Mouse (Mus musculus): Measurements from ENCODE around the gene Exoc4. TPM values are rescaled to one million over a fixed set of nuclear protein-coding genes. Genes with fewer than 3 reads are reported as not detected.

Exoc4 gene
- polyA plus RNA-seq, 1 experiment, result 23.0 TPM

GRCm38 (mm10) chr6:33806072-33806782 lies 557.3 kb downstream of the Exoc4 start:
- no peaks in the 10 kb centered on the region for H3K27me3 ChIP-seq (ENCODE audit: control insufficient read depth, insufficient read depth, low read length)
- TF ChIP-seq POLR2A (IDR thresholded peaks at IDR 0.05; ENCODE audit: borderline replicate concordance, insufficient read depth, low read length), result no peak
- TF ChIP-seq CTCF (IDR thresholded peaks at IDR 0.05; ENCODE audit: borderline replicate concordance, insufficient read depth, low read depth, low read length), result no peak
- no peak overlapping the region for H3K4me3 ChIP-seq (replicated peaks; ENCODE audit: insufficient read depth, low read depth, low read length)
- DNase-seq, result peak; percentile 39 to 79
- H3K4me1 ChIP-seq (ENCODE audit: control insufficient read depth, insufficient read depth, low read length), result peaks cover 22% of the 10 kb centered on the region; the same call in 1 of the 2 replicates
- H3K27ac ChIP-seq (ENCODE audit: insufficient read depth, low read length), result peak overlapping the region; percentile 58; the same call in 1 of the 2 replicates
- 19% methylated on average over 3 of the region's 3 CpGs for WGBS

- no peak overlapping the region for H3K27ac ChIP-seq (ENCODE audit: insufficient read depth, low read length)
- H3K4me3 ChIP-seq (replicated peaks; ENCODE audit: insufficient read depth, low read depth, low read length), result no peak overlapping the region
- WGBS, result 79% methylated on average over 2 of the region's 2 CpGs
- no peak for TF ChIP-seq POLR2A (IDR thresholded peaks at IDR 0.05; ENCODE audit: borderline replicate concordance, insufficient read depth, low read length)
- TF ChIP-seq CTCF (IDR thresholded peaks at IDR 0.05; ENCODE audit: borderline replicate concordance, insufficient read depth, low read depth, low read length), result no peak
- no peak for DNase-seq
- H3K4me1 ChIP-seq (ENCODE audit: control insufficient read depth, insufficient read depth, low read length), result no peaks in the 10 kb centered on the region; the same call in 1 of the 2 replicates
- no peaks in the 10 kb centered on the region for H3K27me3 ChIP-seq (ENCODE audit: control insufficient read depth, insufficient read depth, low read length)
Observed at GRCm38 (mm10) chr6:33814386-33814785, 565.5 kb downstream of the Exoc4 start.

DNA sequence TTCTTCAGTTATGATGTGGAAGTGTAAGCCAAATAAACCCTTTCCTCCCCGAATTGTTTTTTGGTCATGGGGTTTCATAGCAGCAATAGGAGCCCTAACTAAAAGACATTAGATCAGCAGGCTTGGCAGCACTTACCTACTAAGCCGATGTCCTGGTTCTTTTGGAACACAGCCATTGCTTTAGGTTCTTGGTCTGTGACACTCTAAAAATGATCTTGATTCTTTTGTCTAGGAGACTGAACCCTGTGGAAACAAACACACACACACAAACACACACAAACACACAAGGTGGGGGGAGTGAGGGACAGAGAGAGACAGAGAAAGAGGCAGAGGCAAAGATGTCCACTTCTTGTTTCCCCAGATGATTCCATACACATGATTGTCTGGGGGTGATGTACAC lies 574.3 kb downstream of the Exoc4 start:
- Histone ChIP-seq H3K4me1 (ENCODE audit: control insufficient read depth, insufficient read depth, low read length) (peaks cover 23% of the 10 kb centered on the region), H3K4me3 (replicated peaks; ENCODE audit: insufficient read depth, low read depth, low read length) (no peak overlapping the region), H3K27me3 (ENCODE audit: control insufficient read depth, insufficient read depth, low read length) (no peaks in the 10 kb centered on the region), H3K27ac (ENCODE audit: insufficient read depth, low read length) (peak overlapping the region; percentile 3; the same call in 1 of the 2 replicates)
- WGBS, result 9% methylated on average over 2 of the region's 2 CpGs
- peak; percentile 50 to 67 for DNase-seq
- TF ChIP-seq CTCF (IDR thresholded peaks at IDR 0.05; ENCODE audit: borderline replicate concordance, insufficient read depth, low read depth, low read length) (no peak), POLR2A (IDR thresholded peaks at IDR 0.05; ENCODE audit: borderline replicate concordance, insufficient read depth, low read length) (no peak)

- no peaks in the 10 kb centered on the region for H3K27me3 ChIP-seq (ENCODE audit: control insufficient read depth, insufficient read depth, low read length)
- TF ChIP-seq CTCF (IDR thresholded peaks at IDR 0.05; ENCODE audit: borderline replicate concordance, insufficient read depth, low read depth, low read length) (peak; percentile 41; the same call in 1 of the 2 replicates), POLR2A (IDR thresholded peaks at IDR 0.05; ENCODE audit: borderline replicate concordance, insufficient read depth, low read length) (no peak)
- no peak overlapping the region for H3K4me3 ChIP-seq (replicated peaks; ENCODE audit: insufficient read depth, low read depth, low read length)
- peaks cover 23% of the 10 kb centered on the region for H3K4me1 ChIP-seq (ENCODE audit: control insufficient read depth, insufficient read depth, low read length)
- 7% methylated on average over 6 of the region's 6 CpGs for WGBS
- peak overlapping the region; percentile 52 for H3K27ac ChIP-seq (ENCODE audit: insufficient read depth, low read length)
- DNase-seq, result peak; percentile 84 to 95
Observed at GRCm38 (mm10) chr6:33823777-33824302, 575.0 kb downstream of the Exoc4 start.

DNA sequence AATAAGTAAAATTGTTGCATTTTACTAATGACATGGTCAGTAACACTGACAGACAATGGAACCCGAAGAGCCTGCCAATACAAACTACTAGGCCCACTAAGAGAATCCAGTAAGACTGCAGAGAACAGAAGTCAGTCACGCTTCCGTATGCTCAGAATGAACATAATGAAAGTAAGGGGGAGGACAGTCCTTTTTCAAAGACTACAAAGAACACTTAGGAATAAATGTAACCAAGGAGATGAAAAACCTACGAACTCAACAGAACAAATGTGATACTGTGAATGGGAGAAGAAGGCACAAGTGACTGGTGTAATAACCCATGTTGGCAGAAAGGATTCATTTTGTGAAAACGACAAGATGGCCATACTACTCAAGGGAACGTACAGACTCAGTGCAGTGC lies 579.6 kb downstream of the Exoc4 start:
- no peak for DNase-seq
- no peak for TF ChIP-seq POLR2A (IDR thresholded peaks at IDR 0.05; ENCODE audit: borderline replicate concordance, insufficient read depth, low read length)
- WGBS, result 92% methylated on average over 6 of the region's 6 CpGs

DNA sequence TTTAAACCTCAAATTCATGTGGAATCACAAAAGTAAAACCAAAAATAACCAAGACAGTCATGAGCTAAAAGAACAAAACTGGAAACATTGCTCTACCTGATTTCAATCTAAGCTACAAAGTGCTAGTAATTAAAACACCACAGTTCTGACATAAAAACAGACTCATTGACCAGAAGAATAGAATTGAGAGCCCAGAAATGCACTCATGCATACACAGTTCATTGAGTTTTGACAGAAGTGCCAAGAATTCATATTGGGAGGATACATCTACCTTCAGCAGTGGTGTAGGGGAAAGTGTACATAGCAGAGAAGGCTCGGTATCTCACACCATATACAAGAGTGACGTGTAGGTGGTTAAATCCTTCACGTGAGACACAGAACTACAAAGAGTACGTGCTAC lies 580.4 kb downstream of the Exoc4 start:
- peak in 1 of 2 experiments; percentile 63 for DNase-seq
- WGBS, result 81% methylated on average over 4 of the region's 4 CpGs
- no peak overlapping the region for H3K4me3 ChIP-seq (replicated peaks; ENCODE audit: insufficient read depth, low read depth, low read length)
- peaks cover 19% of the 10 kb centered on the region for H3K4me1 ChIP-seq (ENCODE audit: control insufficient read depth, insufficient read depth, low read length)
- no peaks in the 10 kb centered on the region for H3K27me3 ChIP-seq (ENCODE audit: control insufficient read depth, insufficient read depth, low read length)
- TF ChIP-seq CTCF (IDR thresholded peaks at IDR 0.05; ENCODE audit: borderline replicate concordance, insufficient read depth, low read depth, low read length) (no peak), POLR2A (IDR thresholded peaks at IDR 0.05; ENCODE audit: borderline replicate concordance, insufficient read depth, low read length) (no peak)
- H3K27ac ChIP-seq (ENCODE audit: insufficient read depth, low read length), result no peak overlapping the region

More for the DNA sequence above, 579.6 kb downstream of the Exoc4 start:
- Histone ChIP-seq H3K27me3 (ENCODE audit: control insufficient read depth, insufficient read depth, low read length) (no peaks in the 10 kb centered on the region), H3K4me3 (replicated peaks; ENCODE audit: insufficient read depth, low read depth, low read length) (no peak overlapping the region), H3K4me1 (ENCODE audit: control insufficient read depth, insufficient read depth, low read length) (peaks cover 23% of the 10 kb centered on the region), H3K27ac (ENCODE audit: insufficient read depth, low read length) (no peak overlapping the region)

DNA sequence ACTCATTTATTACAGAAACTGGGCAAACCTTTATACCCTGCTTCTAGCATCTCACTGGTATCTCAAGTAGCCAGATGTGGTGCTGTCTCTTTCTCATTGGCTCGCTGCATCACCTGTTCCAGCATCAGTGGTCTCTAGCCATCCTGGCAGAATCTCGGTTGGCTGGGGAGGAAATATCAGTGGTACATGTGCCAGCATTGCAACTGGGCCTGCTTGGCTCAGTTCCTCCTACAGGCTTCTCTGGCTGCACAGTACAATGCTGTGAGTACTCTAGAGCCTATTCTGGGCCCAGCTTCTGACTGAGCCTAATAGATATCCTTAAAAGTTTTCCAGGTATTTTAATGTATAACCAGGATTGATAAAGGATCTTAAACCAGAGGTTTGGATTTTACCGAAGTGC lies 582.4 kb downstream of the Exoc4 start:
- no peak overlapping the region for H3K27ac ChIP-seq (ENCODE audit: insufficient read depth, low read length)
- 61% methylated on average over 3 of the region's 3 CpGs for WGBS
- no peaks in the 10 kb centered on the region for H3K27me3 ChIP-seq (ENCODE audit: control insufficient read depth, insufficient read depth, low read length)
- H3K4me3 ChIP-seq (replicated peaks; ENCODE audit: insufficient read depth, low read depth, low read length), result no peak overlapping the region
- peak in 1 of 2 experiments; percentile 43 for DNase-seq
- TF ChIP-seq POLR2A (IDR thresholded peaks at IDR 0.05; ENCODE audit: borderline replicate concordance, insufficient read depth, low read length) (no peak), CTCF (IDR thresholded peaks at IDR 0.05; ENCODE audit: borderline replicate concordance, insufficient read depth, low read depth, low read length) (no peak)
- H3K4me1 ChIP-seq (ENCODE audit: control insufficient read depth, insufficient read depth, low read length), result peaks cover 10% of the 10 kb centered on the region

DNA sequence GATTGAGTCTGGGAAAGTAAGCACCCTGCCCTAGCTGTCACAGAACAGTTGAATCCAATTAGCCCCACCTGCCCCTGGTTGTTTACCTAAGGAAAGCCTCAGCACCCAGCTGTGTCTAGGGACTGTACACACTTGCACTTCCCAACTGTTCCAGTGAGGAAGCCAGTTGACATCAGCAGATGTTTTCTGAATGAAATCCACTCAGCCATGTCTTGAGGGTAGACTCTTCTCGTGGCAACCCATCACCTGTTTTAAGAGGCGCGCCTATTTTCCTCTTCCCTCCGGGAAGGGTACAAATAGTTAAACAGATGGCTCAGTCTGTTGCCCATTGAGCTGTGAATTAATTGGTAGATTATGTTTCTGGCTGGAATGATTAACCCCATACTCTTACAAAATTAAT lies 584.1 kb downstream of the Exoc4 start:
- WGBS, result 16% methylated on average over 4 of the region's 4 CpGs

More for the DNA sequence above, 584.1 kb downstream of the Exoc4 start:
- H3K4me3 ChIP-seq (replicated peaks; ENCODE audit: insufficient read depth, low read depth, low read length), result no peak overlapping the region
- peaks cover 10% of the 10 kb centered on the region for H3K4me1 ChIP-seq (ENCODE audit: control insufficient read depth, insufficient read depth, low read length)
- no peak for TF ChIP-seq POLR2A (IDR thresholded peaks at IDR 0.05; ENCODE audit: borderline replicate concordance, insufficient read depth, low read length)
- no peak for TF ChIP-seq CTCF (IDR thresholded peaks at IDR 0.05; ENCODE audit: borderline replicate concordance, insufficient read depth, low read depth, low read length)
- peak; percentile 39 to 44 for DNase-seq
- no peak overlapping the region for H3K27ac ChIP-seq (ENCODE audit: insufficient read depth, low read length)
- no peaks in the 10 kb centered on the region for H3K27me3 ChIP-seq (ENCODE audit: control insufficient read depth, insufficient read depth, low read length)
